Mouse (Mus musculus) megakaryocyte, embryonic 14.5 days (primary cell): ENCODE data around the gene Gm9049.
"Not testable (repeated sequence)": the region's sequence is repeated elsewhere in the genome, so short reads cannot be mapped to it uniquely, and the experiment has no call there.

ENCODE experiments used
- FLI1 ChIP-seq: IDR thresholded peaks from 2 replicates; pipeline ENCODE4 v1.6.1; 2012; ENCODE audit warnings: low read length, inconsistent platforms, mixed read lengths
- GATA1 ChIP-seq: IDR thresholded peaks from 3 replicates; pipeline ENCODE4 v1.6.1; 2012; ENCODE audit warnings: mixed read lengths, low read length, inconsistent platforms, borderline replicate concordance

GRCm38 (mm10) chr10:118348579-118348978 is 5.3 kb downstream of the Gm9049 start, which contains the start of gene Gm9048:
- not testable (repeated sequence) for TF ChIP-seq GATA1, FLI1
